Mouse (Mus musculus): Measurements from ENCODE around the gene Fyco1. TPM values are rescaled to one million over a fixed set of nuclear protein-coding genes. Genes with fewer than 3 reads are reported as not detected.

Gene Fyco1
- polyA plus RNA-seq (2015; fragmentation: Illumina TruSeq; extraction: RNeasy Lipid Tissue Mini Kit (QIAGEN cat#74804); ENCODE audit: insufficient read depth, low replicate concordance): 17.4 TPM

DNA sequence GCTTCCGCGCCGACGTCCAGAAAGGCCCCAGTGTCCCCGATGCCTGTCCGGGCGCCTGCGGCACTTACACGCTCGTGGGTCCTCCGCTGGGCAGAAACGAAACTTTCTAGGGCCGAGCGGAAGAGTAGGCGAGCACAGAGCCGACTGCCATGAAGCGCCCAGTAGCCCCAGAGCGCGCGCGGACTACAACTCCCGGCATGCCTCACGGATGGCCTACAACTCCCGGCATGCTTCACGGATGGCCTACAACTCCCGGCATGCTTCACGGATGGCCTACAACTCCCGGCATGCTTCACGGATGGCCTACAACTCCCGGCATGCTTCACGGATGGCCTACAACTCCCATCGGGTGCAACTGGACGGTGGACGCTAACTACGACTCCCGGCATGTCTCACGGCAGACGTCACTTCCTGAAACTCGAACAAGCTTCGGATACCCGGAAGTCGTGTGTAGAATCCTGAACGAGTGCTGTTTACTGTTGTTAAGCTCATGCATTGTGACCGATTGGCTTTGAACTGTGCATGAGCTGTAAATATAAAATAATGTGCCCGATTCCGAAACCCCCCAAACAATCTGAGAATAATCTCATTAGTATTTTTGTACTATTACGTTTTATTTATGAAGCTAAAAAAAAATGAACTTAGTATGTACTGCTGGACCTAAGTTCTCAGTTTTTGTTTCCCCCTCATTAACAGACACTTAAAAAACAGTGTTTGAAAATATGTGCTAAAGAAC lies at the start of gene Fyco1:
Fyco1 (minus strand) TSS at position 187 of the 736 bp plus-strand sequence.

DNA sequence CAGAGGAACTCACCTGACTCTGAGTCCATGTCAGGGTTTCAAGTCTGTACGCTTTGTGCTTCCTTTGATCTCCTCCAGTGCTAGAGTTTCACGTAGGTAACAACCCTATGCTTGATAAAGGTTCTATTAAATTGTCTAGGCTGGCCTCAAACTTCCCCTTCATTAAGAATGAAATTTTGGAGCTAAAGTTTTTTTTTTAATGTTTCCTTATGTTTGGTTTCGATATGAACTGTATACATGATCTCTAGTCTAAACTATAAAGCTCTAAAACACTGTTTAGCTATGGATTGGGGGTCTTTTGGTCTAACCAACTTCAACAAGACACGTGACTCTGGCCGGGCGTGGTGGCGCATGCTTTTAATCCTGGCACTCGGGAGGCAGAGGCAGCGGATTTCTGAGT lies 10.2 kb upstream of the Fyco1 start, which contains the start of gene Xcr1:
Xcr1 (minus strand) TSS at position 101 of the 400 bp plus-strand sequence.

DNA sequence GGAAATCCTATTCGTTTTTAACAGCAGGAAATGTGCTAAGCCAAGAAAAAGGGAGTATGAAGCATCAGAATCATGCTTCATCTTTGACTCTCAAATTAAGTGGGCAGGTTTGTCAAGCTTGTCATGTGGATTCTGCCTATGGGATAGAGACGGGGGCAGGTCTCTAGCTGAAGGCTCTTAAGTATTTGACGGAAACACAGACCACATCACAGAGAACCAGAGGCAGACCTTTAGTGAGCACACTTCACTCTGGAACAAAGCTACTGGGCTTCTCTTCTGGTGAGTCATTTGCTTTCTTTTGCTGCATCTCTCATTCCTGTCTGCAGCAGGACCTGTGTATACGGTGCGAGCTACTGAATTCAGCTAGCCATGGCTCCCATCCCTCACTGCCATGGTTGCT lies 45.4 kb downstream of the Fyco1 start, which contains the start of gene Cxcr6:
Cxcr6 (plus strand) TSS at position 209 of the 400 bp plus-strand sequence.

Other genes starting within 250 kb of the Fyco1 start
- 0.10 TPM for gene Slc6a20b, start 219.3 kb downstream of the Fyco1 start, polyA plus RNA-seq (2015; fragmentation: Illumina TruSeq; extraction: RNeasy Lipid Tissue Mini Kit (QIAGEN cat#74804); ENCODE audit: insufficient read depth, low replicate concordance)
- 22.5 TPM for gene Ccr9, start 173.5 kb downstream of the Fyco1 start, polyA plus RNA-seq (2015; fragmentation: Illumina TruSeq; extraction: RNeasy Lipid Tissue Mini Kit (QIAGEN cat#74804); ENCODE audit: insufficient read depth, low replicate concordance)
- 4.9 TPM for gene Slc6a20a, start 173.0 kb downstream of the Fyco1 start, polyA plus RNA-seq (2015; fragmentation: Illumina TruSeq; extraction: RNeasy Lipid Tissue Mini Kit (QIAGEN cat#74804); ENCODE audit: insufficient read depth, low replicate concordance)
- gene Lztfl1, start 134.2 kb downstream of the Fyco1 start, polyA plus RNA-seq (2015; fragmentation: Illumina TruSeq; extraction: RNeasy Lipid Tissue Mini Kit (QIAGEN cat#74804); ENCODE audit: insufficient read depth, low replicate concordance): 37.0 TPM
- 29.0 TPM for gene Cxcr6, start 45.4 kb downstream of the Fyco1 start, polyA plus RNA-seq (2015; fragmentation: Illumina TruSeq; extraction: RNeasy Lipid Tissue Mini Kit (QIAGEN cat#74804); ENCODE audit: insufficient read depth, low replicate concordance)
- gene Xcr1, start 10.1 kb upstream of the Fyco1 start, polyA plus RNA-seq (2015; fragmentation: Illumina TruSeq; extraction: RNeasy Lipid Tissue Mini Kit (QIAGEN cat#74804); ENCODE audit: insufficient read depth, low replicate concordance): 19.5 TPM
- gene Ccr1, start 116.8 kb upstream of the Fyco1 start, polyA plus RNA-seq (2015; fragmentation: Illumina TruSeq; extraction: RNeasy Lipid Tissue Mini Kit (QIAGEN cat#74804); ENCODE audit: insufficient read depth, low replicate concordance): 15.1 TPM
- 1.7 TPM for gene Ccr1l1, start 126.5 kb upstream of the Fyco1 start, polyA plus RNA-seq (2015; fragmentation: Illumina TruSeq; extraction: RNeasy Lipid Tissue Mini Kit (QIAGEN cat#74804); ENCODE audit: insufficient read depth, low replicate concordance)
- gene Ccr3, start 170.1 kb upstream of the Fyco1 start, polyA plus RNA-seq (2015; fragmentation: Illumina TruSeq; extraction: RNeasy Lipid Tissue Mini Kit (QIAGEN cat#74804); ENCODE audit: insufficient read depth, low replicate concordance): 41.1 TPM